Mouse (Mus musculus) heart, postnatal 36 days (tissue): Measurements from ENCODE around the gene Epb41l5. TPM values are rescaled to one million over a fixed set of nuclear protein-coding genes. Genes with fewer than 3 reads are reported as not detected.
A peak's percentile ranks its signal among the peaks of the same experiment; 100 is the strongest.

Source experiments
- DNase-seq, 2 experiments: peaks; one replicate each; pipeline ENCODE4 v3.0.0; 2021 to 2022
- intact Hi-C: fragments of 180-260 bp; cut with DNase I; formaldehyde crosslinking; loops from one replicate; pipeline ENCODE4 v1.15.1; 2025
- total RNA-seq, 2 experiments: library from RNA; stranded (reverse); gene quantifications; 2 replicates each; pipeline ENCODE4 v1.2.3; 2021

Epb41l5 gene
- total RNA-seq, 2 experiments from 2014 or later: 3.5 to 7.2 TPM

DNA sequence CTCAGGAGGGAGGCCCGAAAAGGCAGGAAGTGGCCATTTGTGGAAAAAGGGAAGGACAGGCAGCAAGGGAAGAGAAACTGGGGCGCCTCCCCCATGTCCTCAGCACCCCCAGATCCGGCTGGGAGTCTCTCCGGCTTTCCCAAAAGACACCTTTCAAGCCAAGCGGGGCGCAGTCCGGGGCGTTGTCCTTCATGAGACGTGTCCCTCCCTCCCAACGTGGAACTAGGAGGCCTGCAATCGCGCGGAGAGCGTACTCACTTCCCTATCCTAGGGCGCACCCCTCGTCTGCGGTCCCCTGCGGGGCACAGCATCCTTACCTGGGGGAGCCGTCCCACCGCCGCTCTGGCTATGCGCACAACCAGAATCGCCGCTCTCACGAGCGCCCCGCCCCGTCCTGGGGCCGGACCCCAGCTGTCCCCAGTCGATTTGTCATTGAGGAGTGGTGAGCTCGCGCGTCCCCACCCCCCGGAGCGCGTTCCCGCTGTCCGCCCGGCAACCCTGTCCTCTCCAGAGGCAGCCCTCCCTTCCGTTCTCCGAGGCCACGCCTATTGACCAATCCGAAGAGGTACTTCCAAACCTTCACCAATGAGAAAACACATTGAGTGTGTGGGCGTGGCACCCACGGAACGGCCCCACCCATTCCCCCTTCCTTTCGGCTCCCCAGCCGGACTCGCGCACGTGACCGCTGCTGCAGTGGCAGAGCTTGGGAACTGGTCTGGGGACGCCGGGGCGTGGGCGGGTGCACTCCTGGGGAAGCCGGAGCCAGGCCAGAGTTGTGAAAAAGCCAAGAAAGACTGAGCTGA is 144.3 kb downstream of the Epb41l5 start, which contains the start of gene Ralb:
Gene Ralb, minus strand, starts transcription at position 535 of the 803 bp plus-strand sequence.
- DNase-seq: peak; percentile 94

DNA sequence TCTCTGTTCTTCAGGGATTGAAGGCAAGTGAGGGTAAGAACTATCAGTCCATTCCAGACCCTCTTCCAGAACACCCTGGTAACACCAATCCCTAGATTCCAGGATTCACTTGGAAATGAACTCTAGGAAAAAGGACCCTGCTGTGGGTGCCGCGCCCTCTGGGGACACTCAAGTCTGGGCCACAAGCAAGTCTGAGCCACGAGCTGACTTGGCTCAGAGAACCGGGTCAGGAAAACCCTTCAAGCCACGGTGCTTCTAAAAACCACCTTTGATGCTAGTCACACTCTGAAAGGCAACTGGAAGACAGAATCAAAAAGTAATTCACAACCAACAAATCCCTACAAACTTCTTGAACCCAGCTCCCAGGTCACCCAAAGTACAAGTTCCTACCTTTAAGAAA is 145.0 kb downstream of the Epb41l5 start:
- intact Hi-C loops: no loop called here
- DNase-seq: no peak

More for the DNA sequence above, 144.3 kb downstream of the Epb41l5 start, which contains the start of gene Ralb:
- intact Hi-C loops: no loop called here

DNA sequence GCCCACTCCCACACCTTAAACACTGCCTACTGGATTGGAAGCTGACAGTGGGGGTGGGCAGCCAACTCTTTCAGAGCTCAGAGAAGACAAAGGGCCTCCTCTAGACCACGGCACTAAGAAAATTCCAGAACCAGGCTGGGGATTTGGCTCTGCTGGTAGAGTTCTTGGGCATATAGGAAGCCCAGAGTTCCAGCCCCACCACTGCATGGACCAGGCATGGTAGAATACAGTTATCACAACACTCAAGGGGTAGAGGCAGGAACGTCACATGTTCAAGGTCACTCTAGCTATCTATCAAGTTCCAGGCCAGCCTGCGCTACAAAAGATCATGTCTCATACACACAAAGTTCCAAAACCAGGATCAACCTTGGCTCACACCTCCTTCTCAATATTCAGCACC is 145.6 kb downstream of the Epb41l5 start:
- intact Hi-C loops: no loop called here
- no peak for DNase-seq

DNA sequence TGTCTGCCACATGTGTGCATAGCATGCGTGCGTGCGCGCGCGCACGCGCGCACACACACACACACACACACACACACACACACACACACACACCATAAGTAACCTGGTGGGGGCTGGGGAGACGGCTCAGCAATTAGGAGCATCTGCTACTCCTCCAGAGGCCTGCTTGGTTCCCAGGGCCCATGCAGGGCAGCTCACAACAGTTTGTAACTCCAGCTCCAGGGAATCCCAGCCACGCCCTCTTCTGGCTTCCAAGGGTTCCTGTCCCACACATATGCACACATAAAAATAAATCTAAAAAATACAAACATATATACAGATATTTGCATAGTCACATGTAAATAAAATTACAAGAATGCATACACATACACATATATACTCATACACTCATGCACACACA is 146.1 kb downstream of the Epb41l5 start:
- intact Hi-C loops: no loop called here
- no peak for DNase-seq

DNA sequence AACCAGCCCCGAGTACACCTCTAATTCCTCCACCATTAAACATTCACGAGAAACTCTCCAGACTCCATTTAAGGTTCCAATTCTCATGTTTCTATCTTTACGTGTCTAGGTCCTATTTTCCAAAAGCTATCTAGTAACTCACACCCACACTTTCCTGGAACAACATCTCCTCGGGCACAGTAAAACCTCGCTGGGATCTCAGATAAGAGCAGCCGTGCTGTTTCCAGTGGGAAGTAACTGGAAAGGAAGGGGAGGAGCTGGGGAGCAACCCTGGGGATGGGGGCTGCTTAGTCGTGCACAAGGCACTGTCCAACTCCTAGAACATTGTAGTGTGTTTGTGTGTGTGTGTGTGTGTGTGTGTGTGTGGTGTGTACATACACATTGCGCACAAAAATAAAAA is 146.9 kb downstream of the Epb41l5 start:
- DNase-seq: no peak
- intact Hi-C loops: no loop called here

DNA sequence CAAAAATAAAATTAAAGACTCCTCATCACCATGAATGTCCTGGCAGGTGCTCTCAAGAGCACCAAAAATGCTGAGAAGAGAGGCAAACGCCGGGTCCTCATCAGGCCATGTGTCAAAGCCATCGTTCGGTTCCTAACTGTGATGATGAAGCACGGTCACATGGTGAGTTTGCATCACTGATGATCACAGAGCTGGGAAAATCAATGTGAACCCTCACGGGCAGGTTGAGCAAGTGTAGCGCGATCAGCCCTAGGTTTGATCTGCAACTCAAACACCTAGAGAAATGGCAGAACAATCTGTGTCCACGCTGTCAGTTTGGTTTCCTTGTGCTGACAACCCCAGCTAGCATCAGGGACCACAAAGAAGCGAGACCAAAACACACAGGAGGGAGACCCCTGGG is 149.3 kb downstream of the Epb41l5 start:
- intact Hi-C loops: no loop called here
- DNase-seq: no peak

DNA sequence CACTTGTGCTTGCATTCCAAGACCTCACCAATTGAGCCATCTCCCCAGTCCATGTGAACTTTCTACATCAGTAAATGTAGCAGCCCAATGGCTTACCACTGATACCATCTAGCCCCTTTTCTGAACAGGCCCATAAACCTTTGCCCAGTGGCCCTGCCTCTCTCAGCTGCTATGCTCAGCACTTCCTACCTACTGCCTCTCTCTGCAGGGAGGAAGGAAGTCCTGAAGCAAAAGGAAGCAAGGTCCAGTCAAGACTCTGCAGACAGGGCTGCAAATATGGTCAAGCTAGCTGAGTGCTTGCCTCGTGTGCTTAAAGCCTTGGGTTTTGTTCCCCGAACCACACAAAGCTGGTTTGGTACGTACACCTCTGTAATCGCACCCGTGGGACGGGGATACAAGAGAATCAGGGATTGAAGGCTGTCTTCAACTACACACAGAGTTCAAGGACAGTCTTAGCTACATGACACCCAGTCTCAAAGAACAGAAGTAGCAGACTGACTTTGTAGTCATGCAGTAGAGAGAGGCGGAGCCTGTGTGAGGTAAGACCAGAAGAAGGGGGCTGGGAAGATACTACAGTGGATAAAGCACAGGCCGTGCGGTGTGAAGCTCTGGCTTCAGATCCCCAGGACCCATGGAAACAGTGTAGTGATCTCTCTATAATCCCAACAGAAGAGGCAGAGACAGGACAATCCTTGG is 150.1 kb downstream of the Epb41l5 start:
- DNase-seq: no peak
- intact Hi-C loops: no loop called here

DNA sequence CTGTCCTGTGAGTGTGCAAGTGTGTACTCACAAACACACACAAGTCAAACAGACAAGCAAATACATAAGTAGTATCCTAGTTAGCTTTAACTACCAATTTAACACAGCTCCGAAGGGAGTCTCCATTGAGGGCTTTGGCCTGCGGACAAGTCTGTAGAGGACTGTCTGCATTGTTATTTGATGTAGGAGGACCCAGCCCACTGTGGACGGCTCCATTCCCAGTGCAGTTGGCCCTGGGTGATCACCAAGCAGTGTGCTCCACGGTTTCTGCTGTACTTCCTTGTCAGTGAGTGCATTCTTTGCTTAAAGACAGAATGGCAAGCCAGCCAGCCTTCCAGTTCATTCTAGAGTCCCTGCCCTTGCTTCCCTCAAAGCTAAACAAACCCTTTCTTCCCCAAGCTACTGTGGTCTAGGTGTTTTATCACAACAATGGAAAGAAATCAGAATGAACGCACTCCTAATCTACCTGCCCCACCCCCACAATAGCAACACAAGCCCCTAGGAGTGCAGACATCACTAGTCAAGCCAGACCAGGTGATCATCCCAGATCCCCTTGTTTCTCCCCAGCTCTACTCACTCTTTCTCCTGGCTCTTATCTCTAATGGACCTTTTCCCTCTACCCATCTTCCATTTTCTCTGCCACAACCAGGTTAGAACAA is 151.3 kb downstream of the Epb41l5 start:
- DNase-seq: no peak
- intact Hi-C loops: no loop called here

DNA sequence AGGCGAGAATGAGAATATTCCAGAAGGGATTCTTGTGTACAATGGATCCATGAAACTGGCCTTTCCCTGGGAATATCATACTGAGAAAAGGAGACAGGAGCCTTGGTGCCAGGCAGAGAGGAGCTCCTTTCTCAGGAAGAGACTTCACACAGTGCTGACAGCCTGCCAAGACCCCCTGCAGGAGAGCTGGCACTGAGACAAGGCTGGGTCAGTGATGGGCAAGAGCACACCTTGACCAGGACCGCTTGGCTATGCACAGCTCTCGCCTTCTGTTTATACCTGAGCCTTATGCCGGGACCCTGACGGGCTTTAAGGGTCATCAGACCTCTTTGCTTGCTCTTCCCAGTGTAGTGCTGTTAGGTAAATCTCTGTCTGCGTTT is 153.4 kb downstream of the Epb41l5 start:
- no peak for DNase-seq
- intact Hi-C loops: no loop called here

Other genes starting within 250 kb of the Epb41l5 start
- gene Inhbb, start 226.8 kb downstream of the Epb41l5 start, total RNA-seq: 1 to 10 TPM; 1.4 to 1.5 TPM
- 10 to 100 TPM; 30.9 to 31.1 TPM for gene Ralb, start 144.2 kb downstream of the Epb41l5 start, total RNA-seq
- 10 to 100 TPM; 13.3 to 14.4 TPM for gene Tmem185b, start 122.8 kb downstream of the Epb41l5 start, total RNA-seq
- 10 to 100 TPM; 30.6 to 31.2 TPM for gene Ptpn4, start 188.6 kb upstream of the Epb41l5 start, total RNA-seq